Mouse (Mus musculus): Measurements from ENCODE around the gene Stra6. TPM values are rescaled to one million over a fixed set of nuclear protein-coding genes. Genes with fewer than 3 reads are reported as not detected.

Stra6 gene
- total and polyA plus RNA-seq, 3 experiments: 0.08 to 0.09 (median 0.08) TPM

GRCm38 (mm10) chr9:58067546-58067945 lies 4.0 kb downstream of the Stra6 start:
- H3K9me3 ChIP-seq (replicated peaks; ENCODE audit: low read length): no peaks in the 10 kb centered on the region
- peaks cover 49% of the 10 kb centered on the region for H3K27me3 ChIP-seq (replicated peaks)
- no peaks in the 10 kb centered on the region for H3K36me3 ChIP-seq (replicated peaks in 1 of 2; ENCODE audit: control insufficient read depth in 1 of 2, insufficient read depth in 1 of 2, low read length in 1 of 2)
- no peak overlapping the region for H3K9ac ChIP-seq (ENCODE audit: insufficient read depth, low read depth)
- H3K4me2 ChIP-seq (ENCODE audit: insufficient read depth, low read depth, poor library complexity, severe bottlenecking): no peak overlapping the region
- no peak for DNase-seq (ENCODE audit: extremely low read depth)
- H3K4me3 ChIP-seq (replicated peaks in 1 of 3; ENCODE audit: low read depth in 2 of 3, low read length in 2 of 3, poor library complexity in 1 of 3): no peak overlapping the region
- H3K79me2 ChIP-seq (replicated peaks; ENCODE audit: control insufficient read depth, extremely low read depth, insufficient read depth, poor library complexity, severe bottlenecking): no peaks in the 10 kb centered on the region
- in situ Hi-C loops (cut with MboI; ENCODE audit: low pct_ligation_motif_present, low pct_unique_long_range_greater_than_20kb, low sequenced_read_pairs): no loop called here
- no peak for TF ChIP-seq SIN3A (IDR thresholded peaks at IDR 0.05; ENCODE audit: low read length)
- no peak for TF ChIP-seq MAZ (IDR thresholded peaks at IDR 0.05; ENCODE audit: low read depth, low read length)
- no peak for TF ChIP-seq PAX5 (IDR thresholded peaks at IDR 0.05; ENCODE audit: low read length)
- no peak for TF ChIP-seq SMC3 (IDR thresholded peaks at IDR 0.05; ENCODE audit: low read depth, low read length)
- no peak for TF ChIP-seq CHD2 (IDR thresholded peaks at IDR 0.05; ENCODE audit: low read length)
- TF ChIP-seq GABPA (IDR thresholded peaks at IDR 0.05; ENCODE audit: insufficient replicate concordance, low read depth, low read length): no peak
- TF ChIP-seq ZC3H11A (IDR thresholded peaks at IDR 0.05; ENCODE audit: low read depth, low read length): no peak
- no peak for TF ChIP-seq MAX (IDR thresholded peaks at IDR 0.05; ENCODE audit: low read length)
- TF ChIP-seq ELF1 (IDR thresholded peaks at IDR 0.05; ENCODE audit: low read depth, low read length): no peak
- TF ChIP-seq KAT2A (IDR thresholded peaks at IDR 0.05; ENCODE audit: insufficient replicate concordance, low read length): no peak
- TF ChIP-seq MAFK (IDR thresholded peaks at IDR 0.05; ENCODE audit: insufficient replicate concordance, low read length): no peak
- TF ChIP-seq TBP (conservative IDR thresholded peaks at IDR 0.05; ENCODE audit: low read depth, low read length): no peak
- no peak for TF ChIP-seq RAD21 (IDR thresholded peaks at IDR 0.05; ENCODE audit: low read depth, low read length)
- no peak for TF ChIP-seq USF1 (IDR thresholded peaks at IDR 0.05; ENCODE audit: low read depth, low read length)
- TF ChIP-seq RCOR1 (conservative IDR thresholded peaks at IDR 0.05; ENCODE audit: low read depth, low read length): no peak
- H3K27ac ChIP-seq (ENCODE audit: insufficient read depth, low read depth): no peak overlapping the region
- dilution Hi-C loops (cut with MboI; ENCODE audit: extremely low pct_ligation_motif_present, extremely low pct_unique_long_range_greater_than_20kb, low sequenced_read_pairs): no loop called here
- H3K4me1 ChIP-seq (ENCODE audit: control insufficient read depth in 1 of 2, insufficient read depth in 2 of 2): no peaks in the 10 kb centered on the region; a peak in 1 of 4 replicates

- Histone ChIP-seq H3K79me2 (replicated peaks; ENCODE audit: control insufficient read depth, extremely low read depth, insufficient read depth, poor library complexity, severe bottlenecking) (no peaks in the 10 kb centered on the region), H3K4me3 (replicated peaks in 1 of 3; ENCODE audit: low read depth in 2 of 3, low read length in 2 of 3, poor library complexity in 1 of 3) (no peak overlapping the region), H3K9me3 (replicated peaks; ENCODE audit: low read length) (no peaks in the 10 kb centered on the region), H3K27ac (ENCODE audit: insufficient read depth, low read depth) (no peak overlapping the region), H3K27me3 (replicated peaks) (peaks cover 61% of the 10 kb centered on the region), H3K36me3 (replicated peaks in 1 of 2; ENCODE audit: control insufficient read depth in 1 of 2, insufficient read depth in 1 of 2, low read length in 1 of 2) (no peaks in the 10 kb centered on the region), H3K9ac (ENCODE audit: insufficient read depth, low read depth) (no peak overlapping the region), H3K4me1 (ENCODE audit: control insufficient read depth in 1 of 2, insufficient read depth in 2 of 2) (no peaks in the 10 kb centered on the region; a peak in 1 of 4 replicates), H3K4me2 (ENCODE audit: insufficient read depth, low read depth, poor library complexity, severe bottlenecking) (no peak overlapping the region)
- TF ChIP-seq MAZ (IDR thresholded peaks at IDR 0.05; ENCODE audit: low read depth, low read length) (no peak), ZNF384 (IDR thresholded peaks at IDR 0.05; ENCODE audit: low read depth, low read length) (no peak), CTCF (conservative IDR thresholded peaks at IDR 0.05 in 1 of 2, IDR thresholded peaks at IDR 0.05 in 1 of 2; ENCODE audit: low read depth in 2 of 2, low read length in 2 of 2) (no peak), HCFC1 (IDR thresholded peaks at IDR 0.05; ENCODE audit: low read depth, low read length) (no peak), MXI1 (IDR thresholded peaks at IDR 0.05; ENCODE audit: low read depth, low read length) (no peak)
- in situ Hi-C loops (cut with MboI; ENCODE audit: low pct_ligation_motif_present, low pct_unique_long_range_greater_than_20kb, low sequenced_read_pairs): no loop called here
- dilution Hi-C loops (cut with MboI; ENCODE audit: extremely low pct_ligation_motif_present, extremely low pct_unique_long_range_greater_than_20kb, low sequenced_read_pairs): no loop called here
- no peak for DNase-seq (ENCODE audit: extremely low read depth)
Measured at GRCm38 (mm10) chr9:58074561-58074960, 11.0 kb downstream of the Stra6 start.

Data from CH12.LX (cell line).